Mouse (Mus musculus): Measurements from ENCODE around the gene Elf2.

GRCm38 (mm10) chr3:51229226-51229625, 111.2 kb downstream of the Elf2 start:
- TF ChIP-seq POLR2A (IDR thresholded peaks at IDR 0.05; ENCODE audit: control insufficient read depth in 1 of 2, insufficient read depth in 1 of 2, low read depth in 1 of 2, low read length in 2 of 2, poor library complexity in 1 of 2) (no peak), POLR2AphosphoS2 (IDR thresholded peaks at IDR 0.05; ENCODE audit: low read length) (no peak), E2F4 (IDR thresholded peaks at IDR 0.05; ENCODE audit: borderline replicate concordance, low read depth, low read length) (no peak), GABPA (IDR thresholded peaks at IDR 0.05; ENCODE audit: low read depth, low read length) (no peak)
